Mouse (Mus musculus) fat pad, adult 2 months (tissue): ENCODE measurements at regions not wholly inside any gene's neighbourhood (a gene's known extent, or its start where the extent isn't known, plus 50 kb on each side); places are given as distances from the start of the nearest gene placed in this dataset.

ENCODE experiments used
- DNase-seq: peaks from one replicate; pipeline ENCODE4 v3.0.0-alpha.2; 2011; ENCODE audit warnings: low read depth, low spot score; ENCODE audit errors: extremely low read depth

DNA sequence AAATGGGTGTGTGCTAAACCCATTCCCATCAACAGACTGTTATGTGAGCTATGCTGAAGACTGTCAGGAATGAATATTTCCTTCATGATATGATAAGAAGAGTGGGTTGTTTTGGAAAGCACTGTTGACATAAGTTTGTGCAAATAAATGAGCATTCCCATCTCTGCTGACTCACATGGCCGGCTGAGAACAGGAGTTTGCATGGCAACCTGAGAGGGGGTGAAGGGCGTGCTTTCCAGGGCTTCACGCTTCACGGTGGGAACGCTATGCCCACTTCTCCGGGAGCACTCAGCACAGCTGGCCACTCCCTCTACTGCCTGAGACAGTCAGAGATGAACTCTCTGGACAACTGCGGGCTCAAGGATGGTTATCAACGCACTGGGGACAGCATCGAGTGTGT lies 348.9 kb upstream of the Slc24a5 start:
- DNase-seq, result no peak

DNA sequence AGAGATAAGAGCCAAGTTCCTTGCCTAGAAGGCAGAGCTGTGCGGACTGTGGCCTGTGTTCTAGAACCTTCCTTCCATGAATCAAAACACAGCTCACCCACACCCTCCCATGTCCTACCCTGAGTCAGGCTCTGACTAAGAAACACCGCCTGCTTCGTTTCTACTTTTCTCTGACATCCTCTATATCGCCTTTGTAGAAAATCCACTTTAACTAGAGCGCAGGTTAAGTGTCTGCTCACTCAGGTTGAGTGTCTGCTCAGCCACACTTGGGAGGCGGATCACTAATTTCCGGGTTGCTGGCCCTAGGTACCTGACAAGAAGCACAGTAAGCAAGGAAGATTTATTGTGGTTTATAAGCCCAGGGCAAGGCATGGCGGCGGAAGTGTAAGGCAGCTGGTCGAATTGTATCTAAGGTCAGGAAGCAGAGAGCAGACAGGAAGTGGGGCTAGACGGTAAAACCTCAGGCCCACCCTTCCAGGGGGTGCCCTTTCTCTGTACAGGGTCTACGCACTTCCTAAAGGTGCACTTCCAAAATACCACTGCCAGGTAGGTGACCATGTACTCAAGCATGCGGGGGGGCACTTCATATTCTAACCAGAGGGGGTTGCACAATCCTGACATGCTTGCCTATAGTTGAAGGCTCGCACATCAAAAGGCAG lies 348.0 kb upstream of the Slc24a5 start:
- no peak for DNase-seq

DNA sequence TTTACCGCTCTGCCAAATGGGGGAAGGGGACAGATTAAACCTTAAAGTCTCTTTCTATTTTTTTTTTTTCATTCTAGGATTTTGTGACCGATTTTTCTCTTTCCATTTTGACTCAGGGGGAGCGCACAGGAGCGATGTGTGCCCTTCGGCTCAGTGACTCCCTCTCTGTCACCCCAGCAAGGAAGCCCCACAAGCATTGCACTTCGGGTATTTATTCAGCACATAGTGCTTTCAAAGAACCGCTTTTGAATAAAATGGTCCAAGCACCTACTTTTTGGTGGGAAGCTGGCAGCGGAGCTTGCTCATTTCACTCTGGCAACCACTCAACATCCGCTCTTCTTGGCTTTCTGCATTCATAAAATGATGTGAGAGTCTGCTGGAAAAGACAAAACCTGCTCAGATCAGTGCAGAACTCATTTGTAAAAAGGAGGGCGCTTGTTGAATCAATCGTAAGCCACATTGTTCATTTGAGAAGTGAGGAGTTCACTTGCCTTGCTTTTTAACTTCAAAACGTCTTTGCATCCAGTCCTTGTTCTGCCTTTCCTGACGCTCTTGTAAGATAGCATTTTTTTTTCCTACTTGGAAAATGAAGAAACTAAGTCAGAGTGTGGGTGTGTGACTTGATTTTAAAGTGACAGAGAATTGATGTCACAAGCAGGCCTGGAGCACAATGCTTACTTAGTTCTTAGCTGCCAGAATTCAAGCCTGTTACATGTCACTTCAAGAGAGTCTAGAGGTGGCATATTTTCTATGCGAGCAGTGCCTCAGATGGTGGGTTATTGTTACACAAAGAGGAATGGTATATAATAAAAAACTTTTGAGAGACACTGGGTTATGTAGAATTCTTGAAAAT lies 347.1 kb upstream of the Slc24a5 start:
- no peak for DNase-seq

DNA sequence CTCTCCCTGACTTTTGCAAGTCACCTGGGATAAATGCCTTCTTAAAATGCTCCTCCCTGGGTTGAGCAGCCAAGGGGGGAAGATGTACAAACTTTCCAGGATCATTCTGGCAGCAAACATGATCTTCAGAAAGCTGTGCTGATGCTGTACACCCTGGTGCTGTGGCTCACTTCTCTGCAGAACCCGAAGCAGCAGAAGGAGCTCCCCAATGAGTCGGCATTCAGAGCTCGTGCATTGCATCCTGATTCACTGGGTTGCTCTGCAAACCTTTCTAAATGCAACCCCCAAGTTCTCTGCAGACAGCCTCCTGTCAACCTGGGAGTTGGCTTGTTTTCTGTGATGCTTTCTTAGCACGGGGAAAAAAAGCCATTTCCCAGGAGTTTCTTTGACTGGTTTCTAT lies 343.8 kb upstream of the Slc24a5 start:
- no peak for DNase-seq

DNA sequence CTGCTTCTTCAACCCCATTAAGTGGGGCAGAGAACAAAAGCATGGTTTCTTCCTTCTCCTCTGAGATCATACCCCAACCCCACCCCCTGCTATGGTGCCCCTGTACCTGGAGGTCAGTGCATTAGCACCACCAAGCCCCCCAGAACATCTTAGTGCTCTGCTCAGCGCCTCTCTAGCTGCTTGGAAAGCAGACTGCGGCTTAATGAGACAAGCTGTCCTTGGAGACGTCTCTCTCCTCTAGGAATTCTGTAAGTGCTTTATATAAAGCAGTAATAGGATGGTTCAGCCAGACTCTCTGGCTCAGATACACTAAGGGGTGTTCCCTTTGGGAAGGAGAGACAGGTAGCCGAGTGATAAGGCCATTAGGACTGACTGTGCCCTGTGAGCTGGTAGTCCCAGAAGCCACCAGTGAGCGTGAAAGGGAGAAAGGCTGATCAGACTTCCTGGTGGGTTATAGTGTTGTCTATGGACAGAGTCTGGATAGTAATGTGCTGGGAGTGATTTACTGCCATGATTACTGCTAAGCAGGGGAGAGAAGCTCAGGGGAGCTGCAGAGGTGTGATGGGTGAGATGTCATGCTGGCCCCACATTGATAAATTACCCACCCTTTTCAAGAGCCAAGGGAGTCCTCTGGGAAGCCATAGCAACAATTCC lies 343.0 kb upstream of the Slc24a5 start:
- no peak for DNase-seq

DNA sequence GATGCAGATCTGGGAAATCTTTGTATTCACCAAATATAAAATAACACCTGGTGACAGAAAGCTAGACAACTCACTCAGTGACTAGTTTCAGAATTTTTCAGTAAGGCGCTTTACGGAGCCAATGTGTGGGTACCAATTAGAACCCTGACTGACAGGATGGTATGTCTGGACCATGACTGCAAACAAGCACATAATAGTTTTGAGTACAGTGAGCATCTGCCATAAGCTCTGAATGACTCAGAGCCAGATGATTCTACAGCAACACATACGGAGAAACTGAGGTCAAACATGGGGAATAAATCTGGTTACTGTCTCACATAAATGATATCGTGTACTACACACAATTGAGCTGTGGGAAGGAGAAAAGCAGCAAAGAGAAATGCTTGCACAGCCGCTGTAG lies 339.9 kb upstream of the Slc24a5 start:
- no peak for DNase-seq

DNA sequence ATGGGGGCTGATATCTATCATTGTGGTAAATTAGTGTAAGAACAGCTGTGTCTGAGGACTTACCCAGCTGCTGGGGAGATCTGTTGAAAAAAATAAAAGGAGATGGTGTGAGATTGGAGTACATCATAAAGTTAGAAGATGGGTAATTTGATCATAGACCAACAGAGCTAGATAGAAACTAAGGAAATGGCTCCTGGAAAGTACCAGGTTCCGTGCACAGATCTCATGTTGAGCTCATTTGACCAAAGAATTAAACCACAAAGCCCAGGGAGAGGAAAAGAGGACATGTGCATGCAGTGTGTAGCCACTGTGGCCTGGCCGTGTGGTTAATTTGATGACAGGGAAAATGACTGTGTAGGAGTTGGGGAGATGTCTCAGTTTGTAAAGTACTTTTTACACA lies 335.3 kb upstream of the Slc24a5 start:
- no peak for DNase-seq

DNA sequence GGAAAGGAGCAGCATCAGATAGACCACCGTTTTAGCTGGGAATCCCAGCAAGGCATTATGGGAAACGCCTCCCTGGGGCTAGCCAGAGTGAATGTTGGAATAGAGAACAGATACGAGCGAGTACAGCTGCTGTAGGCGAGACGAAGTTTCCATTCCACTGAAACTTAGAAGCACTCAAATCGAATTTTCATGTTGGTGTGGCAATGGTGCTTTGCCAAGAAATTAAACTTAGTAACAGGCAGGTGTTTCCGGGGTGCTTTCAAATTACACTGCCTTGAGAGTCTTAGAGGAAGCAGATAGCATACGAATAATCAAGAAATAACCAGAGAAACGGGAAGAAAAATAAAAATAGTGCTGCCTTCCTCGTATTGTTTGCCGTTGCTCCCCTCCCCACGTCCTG lies 327.1 kb upstream of the Slc24a5 start:
- no peak for DNase-seq

DNA sequence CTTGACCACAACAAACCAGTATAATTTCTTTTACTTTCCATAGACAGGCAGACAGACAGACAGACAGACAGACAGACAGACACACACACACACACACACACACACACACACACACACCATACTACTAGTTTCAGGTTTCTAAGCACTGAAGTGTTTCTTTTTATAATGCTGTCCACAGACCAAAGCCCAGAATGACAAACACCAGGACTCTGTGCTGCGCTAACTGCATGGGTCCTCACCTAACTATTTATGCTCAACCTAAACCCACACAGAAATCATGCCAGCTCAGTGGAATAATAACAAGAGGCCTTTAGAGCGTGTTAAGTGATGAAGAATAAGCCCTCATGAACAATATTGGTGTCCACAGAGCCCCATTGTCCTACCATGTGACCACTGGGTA lies 325.0 kb upstream of the Slc24a5 start:
- DNase-seq, result no peak

DNA sequence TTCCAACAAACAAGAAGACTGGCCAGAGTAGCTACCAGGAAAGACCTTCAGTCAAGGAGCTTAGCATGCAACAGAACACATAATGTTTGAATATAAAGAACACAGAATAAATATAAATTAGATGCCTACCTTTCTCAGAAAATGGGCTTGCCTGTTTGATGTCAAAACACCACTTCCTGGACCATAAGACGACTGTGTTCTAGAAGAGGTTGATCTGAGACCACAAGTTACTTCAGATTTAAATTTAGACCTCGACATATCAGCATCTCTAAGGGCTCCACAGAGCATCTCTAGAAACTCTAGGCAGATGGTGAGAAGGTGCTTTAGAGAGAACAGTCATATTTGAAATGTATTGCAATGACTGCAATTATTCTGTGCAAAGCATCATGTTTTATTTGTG lies 322.9 kb upstream of the Slc24a5 start:
- DNase-seq, result no peak

DNA sequence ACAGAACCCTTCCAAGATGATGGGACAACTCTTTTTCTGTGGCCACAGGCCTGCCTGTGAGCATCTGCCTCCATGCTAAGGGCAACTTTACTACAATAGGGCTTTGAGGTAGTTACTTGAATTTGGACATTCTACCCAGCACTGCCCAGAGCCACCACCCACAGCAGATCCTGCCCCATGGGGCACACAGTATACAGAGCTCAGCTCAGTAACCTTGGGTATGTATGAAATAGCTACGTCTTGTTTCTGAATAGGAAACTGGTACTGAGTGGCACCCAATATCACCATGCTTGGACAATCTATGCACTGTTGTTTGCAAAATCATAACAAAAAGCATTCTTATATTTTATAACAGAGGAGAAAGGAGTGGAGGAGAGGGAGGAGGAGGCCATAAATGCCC lies 320.8 kb upstream of the Slc24a5 start:
- DNase-seq, result no peak

DNA sequence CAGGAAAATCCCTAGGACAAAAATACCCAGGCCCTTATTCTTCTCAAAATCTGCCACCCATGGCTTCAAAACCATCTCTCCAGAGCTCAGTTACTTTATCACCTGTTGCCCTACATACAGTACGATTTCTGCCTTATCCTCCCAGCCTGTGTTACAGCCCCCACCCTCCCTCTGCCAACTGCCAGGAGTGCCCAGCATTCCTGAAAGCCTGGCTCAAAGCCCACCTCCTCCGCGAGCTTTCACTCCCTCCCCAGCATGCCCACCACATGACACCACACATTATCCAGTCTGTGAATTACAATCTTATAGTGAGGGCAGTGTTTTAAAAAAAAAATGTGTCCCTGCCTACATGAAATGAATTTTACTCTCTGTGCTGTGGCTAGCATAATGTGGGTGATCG lies 320.3 kb upstream of the Slc24a5 start:
- DNase-seq, result no peak

DNA sequence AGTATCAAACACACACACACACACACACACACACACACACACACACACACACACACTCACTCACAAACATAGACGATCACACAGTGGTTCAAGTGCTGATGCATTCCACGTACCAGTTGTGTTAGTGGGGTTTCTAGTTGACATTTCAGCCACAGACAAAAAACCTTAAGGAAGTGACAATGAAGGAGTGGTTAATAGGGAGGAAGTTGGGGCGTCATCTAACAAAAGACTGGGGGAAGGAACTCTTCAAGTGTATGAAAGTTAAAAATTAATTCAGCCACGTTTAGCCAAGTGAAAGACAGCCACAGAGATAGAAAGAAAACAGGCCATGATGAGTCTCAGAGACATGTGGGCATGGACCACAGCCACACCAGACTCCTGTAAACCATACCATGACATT lies 316.1 kb upstream of the Slc24a5 start:
- DNase-seq, result no peak

DNA sequence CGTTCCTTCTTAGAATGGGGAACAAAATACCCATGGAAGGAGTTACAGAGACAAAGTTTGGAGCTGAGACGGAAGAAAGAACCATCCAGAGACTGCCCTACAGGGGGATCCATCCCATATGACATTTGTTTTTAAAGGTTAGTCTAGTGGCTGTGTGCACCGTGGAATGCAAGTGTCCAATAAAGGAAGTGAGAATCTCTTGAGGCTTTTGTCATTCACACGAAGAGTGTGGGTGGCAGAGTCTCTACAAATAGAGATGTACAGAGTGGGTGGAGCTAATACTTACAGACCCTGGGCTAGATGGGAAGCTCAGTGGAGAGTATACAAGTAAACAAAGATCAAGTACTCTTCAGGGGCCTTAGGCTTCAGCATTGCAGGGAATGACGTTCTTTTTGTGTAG lies 314.2 kb upstream of the Slc24a5 start:
- DNase-seq, result no peak

DNA sequence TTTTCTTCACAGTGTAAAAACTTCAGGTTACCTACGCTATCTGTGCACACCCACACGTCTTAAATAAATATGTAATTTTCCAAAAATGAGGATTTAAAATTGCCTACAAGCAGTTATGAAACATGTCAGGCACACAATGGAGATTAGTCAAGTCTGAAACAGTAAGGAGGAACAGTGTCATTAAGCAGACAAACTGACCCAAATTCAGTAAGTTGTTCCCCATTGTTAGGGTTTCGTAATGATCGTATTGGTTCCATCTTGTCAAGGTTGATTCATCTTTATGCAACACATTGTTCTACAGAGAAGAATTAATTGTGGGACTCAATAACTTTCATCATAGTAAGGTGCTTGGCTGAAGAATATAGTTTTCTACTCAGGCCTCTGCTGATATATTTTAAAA lies 312.7 kb upstream of the Slc24a5 start:
- no peak for DNase-seq

DNA sequence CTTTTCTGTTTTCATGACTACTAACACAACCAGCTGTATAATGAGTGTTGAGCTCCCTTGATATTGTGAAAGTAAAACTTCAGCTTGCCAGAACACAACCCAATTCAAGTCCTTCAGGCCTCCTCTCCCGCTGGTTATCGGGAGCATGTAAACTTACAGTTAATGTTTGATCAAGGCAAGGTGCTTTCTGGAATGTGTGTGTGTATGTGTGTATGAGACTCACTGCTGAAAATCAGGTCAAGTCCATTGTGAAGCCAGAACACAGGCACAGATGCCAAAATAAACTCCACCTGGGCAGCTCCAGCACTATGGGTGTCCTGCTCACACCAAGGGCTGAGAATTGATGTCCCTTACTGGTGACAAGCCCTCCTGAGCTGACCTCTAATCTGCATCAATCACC lies 308.9 kb upstream of the Slc24a5 start:
- DNase-seq, result no peak

DNA sequence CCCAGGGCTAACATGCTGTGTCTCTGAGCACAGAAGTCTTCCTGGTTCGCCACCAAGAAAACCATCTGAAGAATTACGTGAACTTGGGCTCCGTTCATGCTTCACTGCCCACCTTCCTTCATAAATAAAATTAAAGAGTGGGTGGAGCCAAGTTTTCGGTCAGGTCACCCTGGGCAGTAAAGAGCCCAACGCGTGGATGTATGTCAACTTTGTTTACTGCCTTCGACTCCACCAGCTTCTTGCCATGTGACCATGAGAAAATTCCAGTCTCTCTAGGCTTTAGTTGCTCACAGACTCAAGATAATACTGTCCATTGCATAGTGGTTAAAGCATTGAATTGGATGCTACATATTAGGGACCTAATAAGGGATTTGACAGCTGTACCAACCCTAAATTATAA lies 304.3 kb upstream of the Slc24a5 start:
- no peak for DNase-seq

DNA sequence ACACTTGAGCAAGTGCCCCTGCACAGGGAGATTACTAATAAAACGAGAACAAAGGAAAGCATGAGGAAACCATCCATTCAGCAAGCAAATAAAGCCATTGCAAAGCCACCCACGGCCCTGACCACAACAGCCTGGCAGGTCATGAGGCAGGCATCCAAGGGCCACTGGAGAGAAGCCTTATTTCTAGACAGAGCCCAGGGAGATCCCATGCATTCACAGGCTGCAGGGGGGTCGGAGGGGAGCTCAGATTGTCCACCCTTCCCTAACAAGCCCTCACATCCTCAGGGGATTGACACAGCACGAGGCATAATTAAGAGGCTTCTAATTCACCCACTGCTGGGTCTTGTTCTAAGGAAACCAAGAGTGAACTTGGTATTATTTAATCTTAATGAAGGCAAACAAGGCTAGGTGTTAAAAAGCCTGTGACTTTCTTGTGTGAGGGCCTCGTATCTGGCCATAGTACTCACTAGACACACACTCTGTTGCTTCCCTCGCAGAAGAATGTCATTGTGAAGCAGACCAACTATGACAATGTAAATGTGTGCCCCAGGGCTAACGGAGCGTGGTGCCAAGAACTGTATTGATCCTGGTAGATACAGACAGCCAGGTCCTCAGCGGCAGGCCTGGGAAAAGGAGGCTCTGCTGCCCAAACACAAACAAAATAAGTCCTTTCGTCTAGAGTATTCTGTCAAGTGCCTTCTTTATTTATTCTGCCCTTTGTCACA lies 303.6 kb upstream of the Slc24a5 start:
- no peak for DNase-seq

DNA sequence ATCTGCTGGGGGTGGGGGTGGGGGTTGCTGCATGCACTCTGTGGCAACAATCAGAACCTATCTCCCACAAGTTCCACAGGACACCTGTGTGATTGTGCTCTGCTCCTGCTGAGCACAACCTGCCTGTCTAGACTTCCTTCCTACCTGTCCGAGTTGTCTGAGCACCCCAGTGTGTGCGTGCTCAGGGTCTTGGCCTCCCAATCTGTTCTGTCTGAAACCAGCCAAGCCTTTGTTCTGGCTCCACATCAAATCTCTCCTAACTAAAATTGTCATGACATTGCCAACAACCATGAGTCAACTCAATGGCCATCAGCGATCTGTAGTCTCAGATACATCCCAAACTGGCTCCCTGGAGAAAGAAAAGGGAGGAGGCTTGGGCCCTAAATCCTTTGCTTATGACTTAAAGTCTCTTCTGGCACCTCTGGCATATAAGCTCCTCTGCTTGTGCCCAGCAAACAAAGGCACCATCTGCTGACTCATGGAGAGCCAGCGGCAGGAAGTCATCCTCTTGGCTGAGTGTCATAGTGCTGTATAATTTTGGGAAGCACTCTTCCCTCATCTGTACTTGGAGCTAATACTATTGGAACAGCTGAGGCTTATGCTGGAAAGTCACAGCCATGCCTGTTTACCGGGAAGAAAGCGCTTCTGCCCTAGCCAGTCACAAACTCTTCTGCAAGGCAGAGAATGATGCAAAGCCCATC lies 298.5 kb upstream of the Slc24a5 start:
- DNase-seq, result no peak

DNA sequence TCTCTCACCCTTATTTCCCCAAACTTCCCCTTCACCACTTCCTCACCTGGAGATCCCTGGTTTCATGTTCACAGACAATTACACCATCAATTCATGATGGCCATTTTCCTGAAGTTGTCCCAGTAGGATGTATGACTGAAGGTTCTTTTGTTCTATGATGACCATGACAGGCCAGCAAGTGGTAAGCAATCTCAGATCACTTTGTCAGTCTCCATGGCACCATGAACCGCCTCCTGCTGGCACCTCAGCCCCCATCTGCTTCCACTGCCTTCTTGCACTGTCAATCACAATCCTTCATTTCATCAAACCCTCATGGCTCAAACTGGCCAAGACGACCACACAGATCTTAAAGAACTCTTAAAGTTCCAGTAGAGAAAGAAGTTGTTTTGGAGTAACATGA lies 297.9 kb upstream of the Slc24a5 start:
- DNase-seq, result no peak
